Mouse (Mus musculus) lung, embryonic 16.5 days (tissue): ENCODE data around the gene Crygd. TPM values are rescaled to one million over a fixed set of nuclear protein-coding genes. Genes with fewer than 3 reads are reported as not detected.

ENCODE experiments used
- ATAC-seq: fragments of 200-750 bp; cut with Nextera tagmentation; 2 replicates; pipeline ENCODE4 v1.8.0; 2017; ENCODE audit warnings: low read depth, mild to moderate bottlenecking, moderate library complexity
- H3K27ac ChIP-seq: fragments of 300-500 bp; sonication (generic); 2 replicates; pipeline ENCODE4 v1.5.1; 2014; ENCODE audit warnings: mild to moderate bottlenecking, control low read depth, low read length
- H3K27me3 ChIP-seq: fragments of 300-500 bp; sonication (generic); 2 replicates; pipeline ENCODE4 v1.6.1; 2014; ENCODE audit warnings: low read depth, low read length, mixed read lengths; ENCODE audit not compliant: control insufficient read depth, insufficient read depth
- H3K36me3 ChIP-seq: fragments of 300-500 bp; sonication (generic); 2 replicates; pipeline ENCODE4 v1.6.1; 2014; ENCODE audit warnings: low read length; ENCODE audit not compliant: control insufficient read depth, insufficient read depth
- H3K4me1 ChIP-seq: fragments of 300-500 bp; sonication (generic); replicated peaks from 2 replicates; pipeline ENCODE4 v1.6.1; 2014; ENCODE audit warnings: low read length, mixed read lengths; ENCODE audit not compliant: control insufficient read depth, insufficient read depth
- H3K4me2 ChIP-seq: fragments of 300-500 bp; sonication (generic); 2 replicates; pipeline ENCODE4 v1.6.1; 2014; ENCODE audit warnings: low read depth, low read length, control low read depth
- H3K4me3 ChIP-seq: fragments of 300-500 bp; sonication (generic); 2 replicates; pipeline ENCODE4 v1.5.1; 2014; ENCODE audit warnings: mild to moderate bottlenecking, low read length, control low read depth
- H3K9ac ChIP-seq: fragments of 300-500 bp; sonication (generic); 2 replicates; pipeline ENCODE4 v1.6.1; 2014; ENCODE audit warnings: low read length, control low read depth
- H3K9me3 ChIP-seq: fragments of 300-500 bp; sonication (generic); 2 replicates; pipeline ENCODE4 v1.6.1; 2016; ENCODE audit warnings: low read length; ENCODE audit not compliant: control insufficient read depth
- WGBS: fragments of 180-500 bp; shearing (Covaris S2); extraction: QIAGEN DNeasy Blood & Tissue Kit; methylation state at CpG from one replicate; pipeline ENCODE4 v1.1.7; 2014; 5-methylcytosine and 5-hydroxymethylcytosine counted together
- polyA plus RNA-seq: library from polyadenylated mRNA; unstranded; fragments of >200 nt; fragmentation: Nextera tagmentation; extraction: Ambion mirVana; gene quantifications from 2 replicates; pipeline ENCODE4 v1.2.1, GENCODE M21; 2015

The Crygd gene
- polyA plus RNA-seq, 1 experiment from 2014 or later = not detected

- Histone ChIP-seq H3K4me2 (no peak overlapping the region), H3K9me3 (no peaks in the 10 kb centered on the region), H3K9ac (no peak overlapping the region), H3K4me1 (no peaks in the 10 kb centered on the region), H3K27me3 (no peaks in the 10 kb centered on the region), H3K4me3 (no peak overlapping the region), H3K27ac (no peak overlapping the region), H3K36me3 (no peaks in the 10 kb centered on the region)
- 70% methylated on average over 9 of the region's 9 CpGs for WGBS
- no peak for ATAC-seq
Measured at GRCm38 (mm10) chr1:65028206-65028605, 35.0 kb downstream of the Crygd start.

GRCm38 (mm10) chr1:65012726-65013125, 50.5 kb downstream of the Crygd start:
- H3K4me3 ChIP-seq = no peak overlapping the region
- no peak overlapping the region for H3K9ac ChIP-seq
- ATAC-seq = no peak
- WGBS = 75% methylated on average over 4 of the region's 4 CpGs
- no peak overlapping the region for H3K27ac ChIP-seq
- no peak overlapping the region for H3K4me2 ChIP-seq
- H3K4me1 ChIP-seq = no peaks in the 10 kb centered on the region
- H3K36me3 ChIP-seq = no peaks in the 10 kb centered on the region
- no peaks in the 10 kb centered on the region for H3K27me3 ChIP-seq
- H3K9me3 ChIP-seq = no peaks in the 10 kb centered on the region

Other genes with a start within 250 kb of the Crygd start
- gene Plekhm3, start 106.6 kb downstream of the Crygd start, polyA plus RNA-seq = 6.0 and 10.1 TPM in 2 replicates
- 0.26 and 0.33 TPM in 2 replicates for gene Akr1cl, start 30.7 kb downstream of the Crygd start, polyA plus RNA-seq
- gene Cryge, start 12.3 kb downstream of the Crygd start, polyA plus RNA-seq = not detected in 2 replicates
- gene Crygc, start 10.2 kb upstream of the Crygd start, polyA plus RNA-seq = not detected in 2 replicates
- gene Crygb, start 18.8 kb upstream of the Crygd start, polyA plus RNA-seq = not detected in 2 replicates
- gene Cryga, start 39.9 kb upstream of the Crygd start, polyA plus RNA-seq = not detected in 2 replicates
- not detected in 2 replicates for gene Gm28845, start 56.1 kb upstream of the Crygd start, polyA plus RNA-seq
- 0.15 and 0.21 TPM in 2 replicates for gene D630023F18Rik, start 59.8 kb upstream of the Crygd start, polyA plus RNA-seq
- 118 and 121 TPM in 2 replicates for gene Idh1, start 123.0 kb upstream of the Crygd start, polyA plus RNA-seq
- gene Pikfyve, start 123.2 kb upstream of the Crygd start, polyA plus RNA-seq = 6.6 and 8.8 TPM in 2 replicates
- gene Pth2r, start 218.6 kb upstream of the Crygd start, polyA plus RNA-seq = not detected in 2 replicates